Mouse (Mus musculus) lung, postnatal 36 days (tissue): ENCODE results near the gene Cped1.

Experiments used
- DNase-seq: peaks from one replicate; pipeline ENCODE4 v3.0.0; 2022; ENCODE audit warnings: mixed read lengths

Cped1 gene

GRCm38 (mm10) chr6:22027854-22028253 lies 42.1 kb downstream of the Cped1 start:
- no peak for DNase-seq

- no peak for DNase-seq
Observed at GRCm38 (mm10) chr6:22030381-22030780, 44.7 kb downstream of the Cped1 start.

GRCm38 (mm10) chr6:22033188-22033587 lies 47.5 kb downstream of the Cped1 start:
- peak; percentile 77 for DNase-seq

GRCm38 (mm10) chr6:22035408-22035807 lies 49.7 kb downstream of the Cped1 start:
- peak; percentile 46 for DNase-seq

- DNase-seq = no peak
Observed at GRCm38 (mm10) chr6:22035895-22036294, 50.2 kb downstream of the Cped1 start.

GRCm38 (mm10) chr6:22036396-22036795 lies 50.7 kb downstream of the Cped1 start:
- no peak for DNase-seq

GRCm38 (mm10) chr6:22036911-22037310 lies 51.2 kb downstream of the Cped1 start:
- DNase-seq = no peak

GRCm38 (mm10) chr6:22037441-22038050 lies 51.8 kb downstream of the Cped1 start:
- no peak for DNase-seq

GRCm38 (mm10) chr6:22039666-22040065 lies 54.0 kb downstream of the Cped1 start:
- peak; percentile 11 for DNase-seq

- peak; percentile 65 for DNase-seq
Observed at GRCm38 (mm10) chr6:22044880-22045605, 59.3 kb downstream of the Cped1 start.

- DNase-seq = no peak
Observed at GRCm38 (mm10) chr6:22047101-22047500, 61.4 kb downstream of the Cped1 start.

GRCm38 (mm10) chr6:22049093-22049492 lies 63.4 kb downstream of the Cped1 start:
- peak; percentile 17 for DNase-seq

GRCm38 (mm10) chr6:22051526-22051925 lies 65.8 kb downstream of the Cped1 start:
- no peak for DNase-seq

- peak; percentile 8 for DNase-seq
Observed at GRCm38 (mm10) chr6:22053014-22053413, 67.3 kb downstream of the Cped1 start.

GRCm38 (mm10) chr6:22064341-22064740 lies 78.6 kb downstream of the Cped1 start:
- DNase-seq = peak; percentile 39

GRCm38 (mm10) chr6:22070603-22071322 lies 85.0 kb downstream of the Cped1 start:
- no peak for DNase-seq

- no peak for DNase-seq
Observed at GRCm38 (mm10) chr6:22071323-22071840, 85.7 kb downstream of the Cped1 start.

GRCm38 (mm10) chr6:22072737-22073136 lies 87.0 kb downstream of the Cped1 start:
- no peak for DNase-seq

GRCm38 (mm10) chr6:22074232-22075083 lies 88.7 kb downstream of the Cped1 start:
- DNase-seq = no peak

GRCm38 (mm10) chr6:22078686-22079264 lies 93.1 kb downstream of the Cped1 start:
- DNase-seq = no peak

- no peak for DNase-seq
Observed at GRCm38 (mm10) chr6:22086056-22086455, 100.3 kb downstream of the Cped1 start.
